Mouse (Mus musculus) bone marrow macrophage, adult 2 months (primary cell): Measurements from ENCODE around the gene Lekr1. TPM values are rescaled to one million over a fixed set of nuclear protein-coding genes. Genes with fewer than 3 reads are reported as not detected.

ENCODE experiments used
- H3K27ac ChIP-seq: 2 replicates; pipeline ENCODE4 v1.5.1; 2012; ENCODE audit warnings: low read depth, low read length; ENCODE audit not compliant: insufficient read depth
- H3K4me1 ChIP-seq: 2 replicates; pipeline ENCODE4 v1.6.1; 2012; ENCODE audit warnings: low read length; ENCODE audit not compliant: control insufficient read depth, insufficient read depth
- H3K4me3 ChIP-seq: 2 replicates; pipeline ENCODE4 v1.5.1; 2012; ENCODE audit warnings: mild to moderate bottlenecking, low read length, moderate library complexity; ENCODE audit not compliant: insufficient read depth
- CTCF ChIP-seq: IDR thresholded peaks from 2 replicates; pipeline ENCODE4 v1.5.1; 2012; ENCODE audit warnings: low read depth, mild to moderate bottlenecking, low read length, moderate library complexity
- POLR2A ChIP-seq: IDR thresholded peaks from 2 replicates; pipeline ENCODE4 v1.6.1; 2012; ENCODE audit warnings: mild to moderate bottlenecking, low read depth, low read length, borderline replicate concordance
- polyA plus RNA-seq: library from polyadenylated mRNA; stranded (reverse); fragments of >200 nt; gene quantifications from 2 replicates; pipeline ENCODE4 v1.2.4, GENCODE M21; 2012; ENCODE audit not compliant: missing spikeins, insufficient read depth, insufficient read length

The Lekr1 gene
- polyA plus RNA-seq, 1 experiment = 2.1 TPM

DNA sequence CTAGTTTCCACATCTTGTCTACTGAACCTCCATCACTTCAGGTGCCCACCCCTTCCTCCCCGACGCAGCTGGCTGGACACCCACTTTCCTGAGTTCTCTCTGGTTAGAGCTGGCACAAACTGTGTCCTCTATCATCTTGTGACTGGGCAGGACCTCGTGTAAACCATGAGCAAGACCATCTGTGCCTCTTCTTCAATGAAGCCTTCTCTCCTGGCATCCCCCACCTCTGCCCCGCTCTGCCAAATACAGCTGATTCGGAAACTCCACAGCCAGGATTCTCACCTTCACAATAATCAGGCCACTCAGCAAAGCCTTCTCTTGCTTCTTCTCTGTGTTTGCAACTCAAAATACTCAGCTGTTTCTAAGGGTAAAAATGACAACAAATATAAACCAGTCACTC, 161.4 kb downstream of the Lekr1 start:
- no peak overlapping the region for H3K27ac ChIP-seq
- peaks cover 6% of the 10 kb centered on the region for H3K4me1 ChIP-seq
- H3K4me3 ChIP-seq = no peak overlapping the region
- TF ChIP-seq POLR2A (no peak), CTCF (no peak)

DNA sequence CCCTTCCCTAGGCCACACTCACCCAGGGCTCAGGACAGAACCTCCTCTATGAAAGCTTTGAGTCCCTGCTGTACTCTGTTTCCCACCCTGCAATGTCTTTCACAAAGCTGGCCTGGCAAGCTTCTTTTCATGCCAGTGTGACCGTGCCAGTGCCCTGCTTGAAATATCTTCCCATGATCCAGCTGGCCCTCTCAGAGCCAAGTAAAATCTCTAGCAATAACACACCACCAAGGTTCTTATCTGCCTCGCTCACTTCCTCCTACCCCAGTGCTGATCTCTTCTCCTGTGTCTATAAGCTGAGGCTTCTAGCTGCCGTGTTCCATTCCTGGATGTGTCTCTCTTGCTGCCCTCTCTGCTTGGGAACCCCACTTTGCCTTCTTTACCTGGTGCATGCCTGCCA, 162.0 kb downstream of the Lekr1 start:
- Histone ChIP-seq H3K4me3 (no peak overlapping the region), H3K4me1 (peaks cover 6% of the 10 kb centered on the region), H3K27ac (no peak overlapping the region)
- TF ChIP-seq POLR2A (no peak), CTCF (no peak)

DNA sequence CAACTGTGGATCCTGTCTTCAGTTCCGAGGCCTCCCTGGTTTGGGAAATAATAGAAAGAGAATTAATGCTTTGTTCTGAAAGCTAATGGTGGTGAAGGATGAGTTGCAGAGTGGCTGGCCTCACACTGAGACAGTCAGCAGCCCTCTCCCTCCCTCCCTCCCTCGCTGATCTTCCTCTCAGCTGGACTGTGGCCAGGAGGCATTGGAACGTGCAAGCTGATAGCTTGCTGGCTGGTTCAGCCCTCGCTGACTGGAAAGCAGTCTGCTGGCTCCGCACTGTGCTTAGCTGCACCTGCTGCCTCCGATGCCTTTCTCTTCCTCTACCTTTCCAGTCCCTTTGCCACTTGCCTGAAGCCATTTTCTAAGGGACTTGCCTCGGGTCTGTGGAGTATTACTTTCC, 163.2 kb downstream of the Lekr1 start:
- no peak overlapping the region for H3K4me3 ChIP-seq
- TF ChIP-seq POLR2A (no peak), CTCF (no peak)
- no peak overlapping the region for H3K27ac ChIP-seq
- H3K4me1 ChIP-seq = peaks cover 6% of the 10 kb centered on the region

DNA sequence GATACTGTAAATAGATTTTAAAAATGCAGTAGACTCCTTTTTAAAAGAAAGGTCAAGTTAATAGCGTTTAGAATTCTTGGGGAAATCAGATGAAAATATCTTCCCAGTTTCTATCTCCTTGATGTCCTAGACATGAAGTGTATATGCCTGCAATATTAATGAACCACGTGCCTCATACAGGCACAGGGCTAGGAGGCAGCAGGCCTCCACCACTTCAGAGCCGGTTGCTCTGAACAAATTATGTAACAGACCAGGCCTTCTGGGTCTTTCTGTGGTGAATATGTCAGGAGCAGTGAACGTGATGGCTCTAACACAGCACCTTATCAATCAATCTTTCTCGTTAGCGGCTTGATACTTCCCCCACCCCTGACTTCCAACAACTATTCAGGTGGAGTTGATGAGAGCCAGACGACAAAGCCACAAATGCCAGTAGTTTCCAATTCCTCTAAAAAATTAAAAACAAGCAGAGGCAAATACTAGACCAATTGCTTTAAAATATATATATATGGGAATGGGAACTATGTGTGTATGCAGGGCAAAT, 164.0 kb downstream of the Lekr1 start:
- H3K27ac ChIP-seq = no peak overlapping the region
- H3K4me3 ChIP-seq = no peak overlapping the region
- H3K4me1 ChIP-seq = peaks cover 2% of the 10 kb centered on the region
- TF ChIP-seq CTCF (no peak), POLR2A (no peak)

DNA sequence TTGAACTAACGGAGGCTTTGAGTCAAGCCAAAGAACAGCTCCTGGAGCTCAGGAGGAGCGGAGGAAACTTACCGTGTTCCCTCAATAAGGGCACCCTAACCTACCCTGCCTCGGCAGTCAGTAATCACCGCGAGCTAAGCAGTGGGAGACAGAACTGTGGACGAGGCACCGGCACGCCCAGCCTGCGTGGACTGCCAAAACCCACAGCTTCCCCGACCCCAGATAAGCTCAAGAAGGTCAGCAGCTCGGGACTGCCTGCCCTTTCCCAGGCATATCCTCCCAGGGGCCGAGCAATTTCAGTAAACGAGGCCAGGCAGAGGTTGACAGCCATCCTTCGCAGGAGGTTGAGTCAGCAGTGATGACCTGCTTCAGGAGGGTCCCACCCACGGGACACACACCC, 164.8 kb downstream of the Lekr1 start:
- Histone ChIP-seq H3K27ac (no peak overlapping the region), H3K4me3 (no peak overlapping the region), H3K4me1 (no peaks in the 10 kb centered on the region)
- TF ChIP-seq POLR2A = no peak
- no peak for TF ChIP-seq CTCF

DNA sequence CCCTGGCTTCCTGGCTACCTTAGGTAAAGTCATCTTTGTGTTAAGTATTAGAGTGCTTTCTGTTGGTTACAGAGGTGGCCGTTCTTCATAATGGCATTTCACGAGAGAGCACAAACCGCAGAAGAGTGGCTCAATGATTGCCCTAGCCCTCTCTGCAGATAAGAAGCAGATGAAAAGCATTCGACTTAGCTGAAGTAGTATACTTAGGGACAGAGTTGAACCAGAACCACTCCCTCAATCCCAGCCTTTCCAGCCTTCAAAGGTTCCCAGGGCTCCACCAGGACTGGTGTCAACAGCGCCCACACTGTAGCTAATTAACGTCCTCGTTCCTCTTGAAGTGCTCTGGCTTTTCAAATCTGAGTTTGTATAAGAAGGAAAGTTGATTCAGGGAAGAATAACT, 166.4 kb downstream of the Lekr1 start:
- Histone ChIP-seq H3K4me3 (no peak overlapping the region), H3K27ac (no peak overlapping the region), H3K4me1 (no peaks in the 10 kb centered on the region)
- TF ChIP-seq CTCF (no peak), POLR2A (no peak)

DNA sequence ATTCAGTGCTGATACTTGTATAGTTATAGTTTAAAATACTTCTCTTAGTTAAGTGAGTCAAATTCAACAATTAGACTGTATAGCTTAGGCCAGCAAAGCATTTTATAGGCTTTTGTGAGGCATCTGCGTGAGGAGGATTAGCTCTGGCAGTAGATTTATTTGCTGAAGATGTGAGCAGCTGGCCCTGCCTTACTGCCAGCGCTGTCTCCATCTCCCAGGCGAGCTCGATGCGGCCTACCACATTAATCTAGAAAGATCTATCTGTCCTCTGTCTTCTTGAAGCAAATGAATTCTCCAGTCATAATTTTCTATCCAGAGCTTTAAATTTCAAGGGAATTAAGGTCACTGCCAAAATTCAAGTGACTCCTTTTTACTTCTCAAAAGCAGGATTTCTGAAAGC, 170.4 kb downstream of the Lekr1 start:
- Histone ChIP-seq H3K27ac (no peak overlapping the region), H3K4me1 (no peaks in the 10 kb centered on the region), H3K4me3 (no peak overlapping the region)
- TF ChIP-seq CTCF (no peak), POLR2A (no peak)

DNA sequence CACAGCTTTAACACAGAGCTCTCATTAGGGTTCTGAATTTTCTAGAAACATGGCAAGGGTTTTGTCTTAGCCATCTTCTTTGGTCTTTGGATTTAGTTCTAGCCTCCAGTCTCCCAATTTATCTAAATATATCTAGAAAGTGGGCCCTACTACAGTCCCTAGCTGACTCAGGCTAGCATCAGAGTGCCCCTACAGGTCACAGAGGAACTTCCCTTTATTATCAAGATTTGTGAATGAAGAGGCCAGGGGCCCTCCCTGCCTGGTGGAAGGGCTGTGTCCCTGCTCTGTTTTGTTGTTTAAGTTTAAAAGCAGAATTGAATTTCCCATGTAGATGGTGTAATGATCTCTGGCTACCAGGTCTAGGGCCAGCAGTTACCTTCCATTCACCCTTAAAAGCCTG, 173.6 kb downstream of the Lekr1 start:
- H3K4me3 ChIP-seq = no peak overlapping the region
- H3K27ac ChIP-seq = no peak overlapping the region
- no peaks in the 10 kb centered on the region for H3K4me1 ChIP-seq
- TF ChIP-seq POLR2A (no peak), CTCF (no peak)

DNA sequence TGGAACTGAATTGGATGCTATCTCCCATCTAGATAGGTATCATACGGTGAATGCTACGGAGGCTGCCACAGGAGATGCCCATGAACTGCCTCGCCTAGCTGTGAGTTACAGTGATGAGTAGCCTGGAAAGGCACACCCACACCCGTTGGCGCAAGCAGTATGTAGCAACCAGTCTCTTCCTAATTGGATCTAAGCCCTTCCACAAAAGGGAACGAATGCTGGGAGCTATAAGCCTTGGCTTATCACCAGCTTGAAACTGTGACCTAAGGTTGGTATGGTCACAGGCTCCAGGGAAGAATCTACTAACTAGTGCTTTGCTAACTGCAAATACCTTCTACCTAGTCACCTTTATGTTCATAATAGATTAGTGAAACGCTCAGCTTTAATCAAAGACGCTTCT, 175.1 kb downstream of the Lekr1 start:
- TF ChIP-seq POLR2A (no peak), CTCF (no peak)
- Histone ChIP-seq H3K4me1 (no peaks in the 10 kb centered on the region), H3K4me3 (no peak overlapping the region), H3K27ac (no peak overlapping the region)

DNA sequence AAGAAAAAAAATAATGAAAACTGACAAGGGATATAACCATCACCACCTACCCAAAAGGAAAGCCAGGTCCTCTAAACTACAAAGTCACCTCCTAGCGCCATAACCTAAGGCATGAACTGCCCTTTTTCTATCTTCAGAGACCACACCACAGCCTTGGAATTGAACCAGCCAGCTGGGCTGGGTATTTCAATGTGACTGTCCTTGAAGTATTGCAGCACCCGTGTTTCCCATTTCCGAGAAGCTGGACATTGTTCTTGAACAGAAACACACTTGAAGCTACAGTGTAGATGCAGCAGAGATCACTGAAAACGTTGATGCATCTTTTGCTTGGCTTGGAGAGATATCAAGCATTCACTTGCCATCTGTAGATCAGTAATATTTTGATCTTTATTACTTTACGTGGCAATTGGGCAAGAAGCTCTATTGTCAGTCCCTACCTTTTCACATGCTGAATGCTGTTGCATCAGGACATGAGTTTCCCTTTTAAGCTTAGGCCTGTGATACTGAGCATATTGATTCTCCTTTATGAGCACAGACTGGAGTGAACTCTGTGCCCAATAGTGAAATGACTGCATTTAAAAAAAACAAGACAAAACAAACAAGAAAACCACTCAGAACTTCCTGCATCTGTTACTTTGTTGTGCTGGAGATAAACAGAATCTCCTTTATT, 176.6 kb downstream of the Lekr1 start:
- Histone ChIP-seq H3K27ac (no peak overlapping the region), H3K4me3 (no peak overlapping the region), H3K4me1 (no peaks in the 10 kb centered on the region)
- TF ChIP-seq CTCF = no peak
- TF ChIP-seq POLR2A = no peak

DNA sequence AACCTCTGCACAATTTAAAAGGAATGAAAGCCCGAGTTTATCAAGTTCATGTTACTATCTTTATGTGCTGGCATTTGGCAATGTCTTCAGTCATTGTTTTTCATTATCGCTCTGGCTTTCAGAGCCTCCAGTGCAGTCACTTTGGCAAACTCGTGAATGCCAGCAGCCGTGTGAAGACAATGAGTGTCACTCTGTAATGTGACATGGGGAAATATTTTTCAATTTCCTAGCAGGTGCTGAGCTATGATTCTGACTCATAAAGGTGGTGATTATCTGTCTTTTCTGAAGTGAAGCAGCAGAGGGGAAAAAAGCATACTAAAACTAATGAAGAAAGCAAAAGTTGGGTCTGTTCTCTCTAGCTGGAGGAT, 177.1 kb downstream of the Lekr1 start:
- H3K4me1 ChIP-seq = no peaks in the 10 kb centered on the region
- H3K4me3 ChIP-seq = no peak overlapping the region
- no peak overlapping the region for H3K27ac ChIP-seq
- TF ChIP-seq POLR2A (no peak), CTCF (no peak)
